Mouse (Mus musculus) kidney, adult 2 months (tissue): ENCODE measurements around the gene Ablim1.

ENCODE experiments used
- CTCF ChIP-seq: fragments of 200-500 bp; conservative IDR thresholded peaks from 2 replicates; pipeline ENCODE4 v1.5.1; 2011; ENCODE audit warnings: low read depth, mild to moderate bottlenecking, control low read depth, low read length, moderate library complexity, mixed read lengths; ENCODE audit not compliant: insufficient read depth, insufficient read length
- POLR2A ChIP-seq: fragments of 200-500 bp; IDR thresholded peaks from one replicate; pipeline ENCODE4 v1.6.1; 2011; ENCODE audit warnings: low read depth, low read length, control low read depth

DNA sequence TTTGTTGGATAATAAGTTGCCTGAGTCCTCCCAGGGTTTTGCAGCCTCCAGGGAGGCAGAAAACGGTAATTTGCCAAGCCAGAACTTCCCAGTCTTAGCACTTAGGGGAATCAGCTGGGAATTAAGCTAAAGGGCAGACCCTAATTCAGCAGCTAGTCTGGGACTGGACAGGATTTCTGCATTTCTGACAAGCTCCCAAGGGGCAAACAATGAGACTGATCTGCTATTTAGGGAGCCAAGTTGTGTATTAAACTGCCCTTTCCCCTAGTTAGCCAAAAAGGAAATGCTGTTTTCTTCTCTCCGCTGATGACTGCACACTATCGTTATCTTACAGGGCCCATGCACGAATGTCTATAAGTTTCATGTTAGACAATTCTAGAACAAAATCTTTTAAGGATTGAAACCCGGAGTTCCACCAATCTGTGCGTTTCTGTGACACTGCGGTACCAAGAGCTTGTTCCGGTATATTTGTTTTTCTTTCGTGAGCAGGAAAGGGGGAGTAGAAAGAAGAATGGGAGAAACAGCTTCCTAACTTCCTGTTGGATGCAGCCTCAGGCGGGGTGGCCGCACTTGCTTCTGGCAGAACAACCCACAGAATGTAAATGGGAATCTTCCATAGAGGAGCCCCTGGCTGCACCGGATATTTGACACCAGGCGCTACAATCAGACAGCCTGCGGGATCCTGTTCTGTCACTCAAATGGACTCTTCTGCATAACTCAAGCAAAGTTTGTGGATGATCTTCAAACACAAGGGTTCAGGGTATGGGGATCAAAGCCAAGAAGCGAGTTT is 297.5 kb downstream of the Ablim1 start:
- no peak for TF ChIP-seq POLR2A
- no peak for TF ChIP-seq CTCF
